Mouse (Mus musculus): ENCODE data around the gene Hist2h2aa2.
"Not testable (repeated sequence)": the region's sequence is repeated elsewhere in the genome, so short reads cannot be mapped to it uniquely, and the experiment has no call there.

The Hist2h2aa2 gene

DNA sequence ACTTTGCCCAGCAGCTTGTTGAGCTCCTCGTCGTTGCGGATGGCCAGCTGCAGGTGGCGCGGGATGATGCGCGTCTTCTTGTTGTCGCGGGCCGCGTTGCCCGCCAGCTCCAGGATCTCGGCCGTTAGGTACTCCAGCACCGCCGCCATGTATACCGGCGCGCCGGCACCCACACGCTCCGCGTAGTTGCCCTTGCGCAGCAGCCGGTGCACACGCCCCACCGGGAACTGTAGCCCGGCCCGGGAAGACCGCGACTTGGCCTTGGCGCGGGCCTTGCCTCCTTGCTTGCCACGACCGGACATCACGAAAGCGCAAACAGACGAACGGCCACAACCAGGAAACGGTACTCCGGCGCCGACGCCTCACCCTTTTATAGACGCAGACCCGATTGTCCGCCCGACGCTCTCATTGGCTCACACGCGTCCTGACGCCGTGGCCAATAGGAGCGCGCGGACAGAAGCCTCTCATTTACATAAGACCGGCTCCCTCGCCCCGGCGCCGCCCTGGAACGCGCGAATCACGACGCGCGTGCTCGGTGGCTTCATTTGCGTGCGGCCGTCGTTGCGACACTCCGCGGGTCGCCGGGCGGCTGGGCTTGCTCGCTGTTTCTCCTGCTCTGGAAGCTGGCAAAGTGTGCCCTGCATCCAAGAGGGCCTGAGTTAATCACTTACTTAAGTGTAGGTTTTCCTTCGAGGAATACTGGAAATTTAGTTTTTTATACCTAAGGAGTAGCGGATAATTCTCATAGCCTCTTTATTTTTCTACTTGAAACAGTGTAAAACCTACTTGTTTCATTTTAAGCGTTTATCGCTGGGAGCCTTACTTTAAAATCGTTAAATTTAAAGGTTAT, at the start of gene Hist2h2aa2:
Gene Hist2h2aa2, minus strand, starts transcription at position 328 of the 850 bp plus-strand sequence.
- peak; percentile 96 to 98 for DNase-seq

GRCm38 (mm10) chr3:96289201-96289600, 49.1 kb upstream of the Hist2h2aa2 start:
- no peak for DNase-seq

DNA sequence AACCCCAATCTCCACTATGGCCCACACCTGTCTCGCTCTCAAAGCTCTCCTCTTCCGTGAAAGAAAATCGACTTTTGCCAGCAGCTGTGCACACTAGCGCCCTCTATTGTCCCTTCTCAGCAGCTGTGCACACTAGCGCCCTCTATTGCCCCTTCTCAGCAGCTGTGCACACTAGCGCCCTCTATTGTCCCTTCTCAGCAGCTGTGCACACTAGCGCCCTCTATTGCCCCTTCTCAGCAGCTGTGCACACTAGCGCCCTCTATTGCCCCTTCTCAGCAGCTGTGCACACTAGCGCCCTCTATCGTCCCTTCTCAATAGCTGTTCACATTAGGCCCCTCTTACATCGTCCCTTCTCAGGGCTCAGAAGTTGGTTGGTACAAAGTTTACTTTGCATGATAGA, 47.3 kb upstream of the Hist2h2aa2 start:
- not testable (repeated sequence) for DNase-seq

DNA sequence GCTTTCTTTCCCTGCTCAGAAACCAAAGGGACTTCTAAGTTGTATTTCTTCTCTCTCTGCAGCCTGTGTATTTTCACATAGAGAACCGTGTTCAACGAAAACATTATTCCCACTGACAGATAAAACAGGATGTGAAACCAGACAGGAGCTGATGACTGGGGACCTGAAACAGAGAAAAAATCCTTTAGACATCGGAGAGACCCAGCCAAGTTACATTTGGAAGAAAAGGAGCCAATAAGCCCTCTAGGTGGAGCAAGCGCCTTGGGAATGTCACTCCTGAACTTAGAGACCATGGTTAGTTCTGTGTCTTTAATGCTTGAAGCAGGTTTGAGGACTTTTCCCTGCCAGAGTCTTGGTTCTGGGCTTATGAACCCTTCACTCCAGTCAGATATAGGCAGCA, 44.4 kb upstream of the Hist2h2aa2 start:
- peak in 1 of 2 experiments; percentile 24 for DNase-seq

DNA sequence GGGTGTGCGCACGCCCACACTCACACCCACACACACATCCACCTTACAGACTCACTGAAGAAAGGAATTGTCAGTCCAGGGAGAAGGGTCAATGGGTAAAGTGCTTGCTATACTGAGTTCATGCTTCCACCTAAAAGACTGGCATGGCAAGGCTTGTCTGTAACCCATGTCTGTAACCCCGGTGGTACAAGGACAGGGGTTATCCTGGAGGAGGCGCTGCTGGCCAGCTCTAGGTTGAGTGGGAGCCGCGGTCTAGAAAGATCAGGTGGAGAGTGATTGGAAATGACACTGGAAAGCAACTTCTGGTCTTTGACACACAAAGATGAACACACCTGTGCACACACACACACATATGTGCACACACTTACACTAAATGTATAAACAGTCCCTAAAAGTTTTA, 40.6 kb upstream of the Hist2h2aa2 start:
- DNase-seq = no peak

DNA sequence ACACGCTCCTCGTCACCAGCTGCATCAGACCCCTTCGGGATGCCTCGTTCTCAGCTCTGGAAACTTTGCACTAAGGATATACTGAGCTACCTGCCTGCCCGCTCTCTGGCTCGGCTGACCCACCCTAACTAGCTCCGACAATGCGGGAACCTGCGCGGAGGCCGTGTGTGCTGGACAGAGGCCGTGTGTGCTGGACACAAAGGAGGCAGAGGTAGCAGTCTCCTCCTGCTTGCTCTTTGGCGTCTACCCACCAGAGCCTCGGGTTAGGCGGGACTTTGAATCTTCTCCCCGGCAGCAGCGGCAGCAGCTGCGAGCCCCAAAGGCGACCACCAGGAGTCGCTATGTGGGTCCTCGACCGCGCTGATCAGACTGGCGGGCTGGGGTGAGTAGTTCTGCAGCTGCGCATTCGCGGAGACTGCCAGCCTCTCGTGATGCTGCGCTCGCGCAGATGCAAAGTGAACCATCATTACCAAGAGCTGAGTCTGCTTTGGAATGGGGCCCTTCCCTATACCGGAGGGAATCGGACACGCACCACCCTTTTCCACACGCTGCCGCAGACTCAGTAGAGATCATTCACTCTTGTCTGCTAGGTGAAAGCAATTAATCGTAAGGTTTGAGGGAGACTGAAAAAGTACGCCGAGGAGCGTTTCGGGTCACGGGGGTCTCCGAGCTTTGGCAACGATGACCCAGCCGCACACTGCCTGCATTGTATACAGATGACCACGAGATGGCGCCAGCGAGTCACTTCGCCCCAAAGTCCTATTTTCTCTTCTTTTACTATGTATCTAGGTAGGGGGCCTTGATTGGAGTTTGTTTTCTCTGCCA, 37.9 kb upstream of the Hist2h2aa2 start:
- peak; percentile 80 to 82 for DNase-seq

- no peak for DNase-seq
These were observed 37.3 kb upstream of the Hist2h2aa2 start for GRCm38 (mm10) chr3:96277428-96277799.

GRCm38 (mm10) chr3:96273591-96274465, 33.8 kb upstream of the Hist2h2aa2 start:
- no peak for DNase-seq

- DNase-seq = peak; percentile 94 to 96
These were observed 29.7 kb upstream of the Hist2h2aa2 start, which contains the start of gene Hist2h2bb for GRCm38 (mm10) chr3:96269511-96270474. Gene Hist2h2bb (plus strand): TSS chr3:96269752.

DNA sequence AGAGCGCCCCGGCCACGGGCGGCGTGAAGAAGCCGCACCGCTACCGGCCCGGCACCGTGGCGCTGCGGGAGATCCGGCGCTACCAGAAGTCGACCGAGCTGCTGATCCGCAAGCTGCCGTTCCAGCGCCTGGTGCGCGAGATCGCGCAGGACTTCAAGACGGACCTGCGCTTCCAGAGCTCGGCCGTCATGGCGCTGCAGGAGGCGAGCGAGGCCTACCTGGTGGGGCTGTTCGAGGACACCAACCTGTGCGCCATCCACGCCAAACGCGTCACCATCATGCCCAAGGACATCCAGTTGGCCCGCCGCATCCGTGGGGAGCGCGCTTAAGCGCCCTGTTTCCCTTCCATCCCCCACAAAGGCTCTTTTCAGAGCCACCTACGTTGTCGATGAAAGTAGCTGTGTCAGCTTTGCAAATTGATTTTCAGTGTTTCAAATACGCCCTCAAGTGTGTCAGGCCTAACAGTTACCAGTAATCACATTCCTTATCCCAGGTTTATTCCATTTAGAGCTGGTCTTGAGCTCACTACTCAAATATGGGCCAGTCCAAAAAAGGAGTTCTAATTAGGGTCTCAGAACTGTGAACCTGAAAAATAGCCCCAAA, 28.8 kb upstream of the Hist2h2aa2 start:
- peak in 1 of 2 experiments; percentile 14 for DNase-seq

DNA sequence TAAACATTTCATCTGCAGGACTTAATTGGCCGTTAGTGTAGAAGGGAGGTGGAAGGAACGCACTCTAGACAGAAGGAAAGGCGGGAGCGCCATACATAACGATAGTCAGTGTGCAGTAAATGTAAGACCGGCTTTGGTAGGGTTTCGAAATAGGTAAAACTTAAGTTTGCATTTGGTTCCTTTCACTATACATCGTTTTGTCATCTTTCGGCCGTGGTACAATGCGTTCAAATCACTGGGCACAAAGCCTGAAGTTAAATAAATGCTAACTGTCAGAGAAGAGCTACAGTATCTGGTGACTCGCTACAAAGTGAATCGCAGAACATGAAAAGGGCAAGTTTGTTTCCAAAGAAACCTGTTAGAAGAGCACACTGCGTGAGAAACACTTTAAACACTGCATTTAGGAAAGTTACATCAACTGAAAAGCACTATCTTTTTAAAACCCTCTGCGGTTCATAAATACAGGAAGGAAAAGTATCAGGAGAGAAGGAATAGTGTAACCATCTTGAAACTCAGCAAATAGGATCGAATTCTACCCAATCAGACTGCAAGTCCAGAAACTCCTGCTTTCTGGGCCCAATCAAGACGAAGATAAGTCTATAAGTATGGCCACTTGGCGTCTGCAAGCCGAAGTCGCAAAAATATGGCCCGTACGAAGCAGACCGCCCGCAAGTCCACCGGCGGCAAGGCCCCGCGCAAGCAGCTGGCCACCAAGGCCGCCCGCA, 28.1 kb upstream of the Hist2h2aa2 start, which contains the start of gene Hist2h3b:
Gene Hist2h3b, plus strand, starts transcription at position 604 of the 725 bp plus-strand sequence.
- DNase-seq = peak; percentile 83 to 86

GRCm38 (mm10) chr3:96267541-96267940, 27.5 kb upstream of the Hist2h2aa2 start:
- no peak for DNase-seq

DNA sequence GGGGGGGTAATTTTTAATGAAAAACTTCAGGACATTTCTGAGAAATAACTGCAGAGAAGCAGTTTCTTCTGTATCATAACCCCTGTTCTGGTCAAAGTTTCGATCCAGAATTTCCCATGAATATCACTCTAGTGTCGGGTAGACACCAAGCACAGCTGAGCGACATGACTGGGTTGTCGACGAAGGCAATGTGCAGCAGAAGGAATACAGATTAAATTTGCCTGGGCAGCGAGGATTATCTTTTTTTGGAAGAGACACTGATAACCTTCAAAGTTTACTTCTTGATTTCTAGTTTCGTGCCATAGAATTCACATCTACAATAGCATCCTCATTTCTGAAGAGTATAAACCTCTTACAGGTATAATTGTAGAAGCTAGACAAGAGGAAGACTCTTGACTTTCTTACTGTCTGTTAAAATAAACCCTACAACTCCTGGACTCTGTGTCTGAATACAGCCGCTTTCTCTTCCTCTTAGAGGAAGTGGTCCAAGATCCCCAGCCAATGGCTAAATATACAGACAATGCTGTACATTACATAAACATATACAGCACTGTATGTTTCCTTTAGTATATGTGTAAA, 26.1 kb upstream of the Hist2h2aa2 start:
- no peak for DNase-seq

DNA sequence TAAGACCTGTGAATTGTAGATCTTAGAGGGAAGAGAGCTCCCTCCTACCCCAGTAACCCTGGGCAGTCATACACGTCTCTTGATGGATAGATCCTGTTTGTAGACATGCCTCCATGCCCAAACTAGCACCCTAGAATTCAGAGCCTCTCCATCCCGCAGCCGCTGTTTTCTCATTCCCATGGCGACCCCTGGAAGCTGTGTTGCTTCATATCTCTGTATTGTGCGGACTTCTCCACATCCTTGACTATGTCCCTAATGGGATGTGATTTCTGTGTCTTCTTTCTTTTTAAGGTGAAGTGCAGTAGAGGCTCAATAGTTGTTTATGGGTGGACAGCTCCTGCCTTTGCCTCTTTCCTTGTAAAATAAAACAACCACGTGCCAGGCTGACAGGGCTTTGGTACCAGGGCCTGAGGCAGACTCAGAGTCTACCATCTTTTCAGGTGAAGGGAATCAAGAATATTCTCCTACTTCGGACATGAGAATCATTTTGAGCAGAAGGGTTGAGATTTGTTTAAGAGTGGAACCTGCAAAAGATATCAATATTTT, 24.4 kb upstream of the Hist2h2aa2 start:
- DNase-seq = no peak

- peak in 1 of 2 experiments; percentile 55 for DNase-seq
These were observed 23.7 kb upstream of the Hist2h2aa2 start for GRCm38 (mm10) chr3:96263558-96264403.

- peak; percentile 97 for DNase-seq
These were observed 23.0 kb upstream of the Hist2h2aa2 start, which contains the start of gene Hist2h4 for GRCm38 (mm10) chr3:96262979-96263550. Gene Hist2h4 (minus strand): TSS chr3:96263311.

- peak; percentile 76 to 84 for DNase-seq
These were observed 22.3 kb upstream of the Hist2h2aa2 start for GRCm38 (mm10) chr3:96262216-96262875.
